Mouse (Mus musculus) kidney, postnatal 0 days (tissue): Measurements from ENCODE around the gene Pex12. TPM values are rescaled to one million over a fixed set of nuclear protein-coding genes. Genes with fewer than 3 reads are reported as not detected.
A peak's percentile ranks its signal among the peaks of the same experiment; 100 is the strongest.

Experiments used
- ATAC-seq: fragments of 200-750 bp; cut with Nextera tagmentation; replicated peaks from 2 replicates; pipeline ENCODE4 v1.8.0; 2017; ENCODE audit warnings: low read depth, moderate number of reproducible peaks, moderate TSS enrichment, moderate library complexity; ENCODE audit not compliant: low FRiP score
- DNase-seq: peaks from one replicate; pipeline ENCODE4 v3.0.0-alpha.2; 2016; ENCODE audit warnings: low spot score
- H3K27ac ChIP-seq: fragments of 300-500 bp; sonication (generic); 2 replicates; pipeline ENCODE4 v1.5.1; 2014; ENCODE audit warnings: mild to moderate bottlenecking
- H3K27me3 ChIP-seq: fragments of 300-500 bp; sonication (generic); 2 replicates; pipeline ENCODE4 v1.6.1; 2014; ENCODE audit warnings: low read length, mixed read lengths; ENCODE audit not compliant: insufficient read depth
- H3K36me3 ChIP-seq: fragments of 300-500 bp; sonication (generic); 2 replicates; pipeline ENCODE4 v1.6.1; 2014; ENCODE audit warnings: low read length, mixed read lengths; ENCODE audit not compliant: insufficient read depth
- H3K4me1 ChIP-seq: fragments of 300-500 bp; sonication (generic); replicated peaks from 2 replicates; pipeline ENCODE4 v1.6.1; 2014; ENCODE audit warnings: antibody characterized with exemption, low read length, mixed read lengths; ENCODE audit not compliant: insufficient read depth
- H3K4me2 ChIP-seq: fragments of 300-500 bp; sonication (generic); 2 replicates; pipeline ENCODE4 v1.6.1; 2014; ENCODE audit warnings: mild to moderate bottlenecking, low read length, moderate library complexity, mixed read lengths
- H3K4me3 ChIP-seq: fragments of 300-500 bp; sonication (generic); replicated peaks from 2 replicates; pipeline ENCODE4 v1.5.1; 2014; ENCODE audit warnings: low read depth, low read length
- H3K9ac ChIP-seq: fragments of 300-500 bp; sonication (generic); 2 replicates; pipeline ENCODE4 v1.6.1; 2014; ENCODE audit warnings: low read depth, low read length
- H3K9me3 ChIP-seq: fragments of 300-500 bp; sonication (generic); replicated peaks from 2 replicates; pipeline ENCODE4 v1.6.1; 2016; ENCODE audit warnings: low read length, inconsistent platforms, mixed read lengths
- CTCF ChIP-seq: IDR thresholded peaks from 2 replicates; pipeline ENCODE4 v1.5.1; 2016; ENCODE audit warnings: antibody characterized with exemption, low read depth, mild to moderate bottlenecking, moderate library complexity
- WGBS: fragments of 180-500 bp; shearing (Covaris S2); extraction: QIAGEN DNeasy Blood & Tissue Kit; methylation state at CpG from one replicate; pipeline ENCODE4 v1.1.7; 2014; 5-methylcytosine and 5-hydroxymethylcytosine counted together
- polyA plus RNA-seq: library from polyadenylated mRNA; unstranded; fragments of >200 nt; fragmentation: Nextera tagmentation; extraction: Ambion mirVana; gene quantifications from 2 replicates; pipeline ENCODE4 v1.2.1, GENCODE M21; 2015

The Pex12 gene
- polyA plus RNA-seq, 1 experiment from 2014 or later: 12.2 TPM

GRCm38 (mm10) chr11:83291375-83292250 lies 10.8 kb downstream of the Pex12 start:
- Histone ChIP-seq H3K27me3 (no peaks in the 10 kb centered on the region), H3K9me3 (no peaks in the 10 kb centered on the region), H3K9ac (peak overlapping the region; percentile 72), H3K4me2 (peak overlapping the region; percentile 75), H3K27ac (peak overlapping the region; percentile 55), H3K36me3 (no peaks in the 10 kb centered on the region), H3K4me3 (peak overlapping the region; percentile 67), H3K4me1 (peaks cover 13% of the 10 kb centered on the region)
- under 1% methylated on average over 38 of the region's 38 CpGs for WGBS
- no peak for TF ChIP-seq CTCF
- ATAC-seq (peak; percentile 99), DNase-seq (peak; percentile 99)

- DNase-seq (no peak), ATAC-seq (no peak)
- no peaks in the 10 kb centered on the region for H3K27me3 ChIP-seq
- H3K4me2 ChIP-seq: no peak overlapping the region
- H3K9ac ChIP-seq: no peak overlapping the region
- H3K36me3 ChIP-seq: no peaks in the 10 kb centered on the region
- H3K4me1 ChIP-seq: peaks cover 13% of the 10 kb centered on the region
- no peak overlapping the region for H3K4me3 ChIP-seq
- no peaks in the 10 kb centered on the region for H3K9me3 ChIP-seq
- no peak overlapping the region for H3K27ac ChIP-seq
- WGBS: 82% methylated on average over 2 of the region's 2 CpGs
- TF ChIP-seq CTCF: no peak
Measured at GRCm38 (mm10) chr11:83289633-83290032, 12.8 kb downstream of the Pex12 start.

- H3K4me1 ChIP-seq: peaks cover 13% of the 10 kb centered on the region
- no peaks in the 10 kb centered on the region for H3K36me3 ChIP-seq
- H3K9ac ChIP-seq: no peak overlapping the region
- no peak overlapping the region for H3K27ac ChIP-seq
- WGBS: 89% methylated on average over 5 of the region's 5 CpGs
- no peaks in the 10 kb centered on the region for H3K27me3 ChIP-seq
- DNase-seq: no peak
- H3K4me2 ChIP-seq: no peak overlapping the region
- H3K4me3 ChIP-seq: no peak overlapping the region
- no peak for TF ChIP-seq CTCF
- ATAC-seq: no peak
- H3K9me3 ChIP-seq: no peaks in the 10 kb centered on the region
Measured at GRCm38 (mm10) chr11:83289036-83289435, 13.3 kb downstream of the Pex12 start.

GRCm38 (mm10) chr11:83286566-83286965 lies 15.8 kb downstream of the Pex12 start, which contains the start of gene Slfn14:
Gene Slfn14, minus strand, starts transcription at chr11:83286726.
- DNase-seq: no peak
- H3K9me3 ChIP-seq: no peaks in the 10 kb centered on the region
- ATAC-seq: no peak

GRCm38 (mm10) chr11:83285627-83286026 lies 16.8 kb downstream of the Pex12 start:
- H3K9me3 ChIP-seq: no peaks in the 10 kb centered on the region
- 80% methylated on average over 4 of the region's 4 CpGs for WGBS
- H3K4me1 ChIP-seq: no peaks in the 10 kb centered on the region
- no peak overlapping the region for H3K27ac ChIP-seq
- H3K36me3 ChIP-seq: no peaks in the 10 kb centered on the region
- DNase-seq (no peak), ATAC-seq (no peak)
- H3K4me2 ChIP-seq: no peak overlapping the region
- no peak overlapping the region for H3K9ac ChIP-seq
- H3K27me3 ChIP-seq: no peaks in the 10 kb centered on the region
- H3K4me3 ChIP-seq: no peak overlapping the region
- no peak for TF ChIP-seq CTCF

More at GRCm38 (mm10) chr11:83286566-83286965, 15.8 kb downstream of the Pex12 start, which contains the start of gene Slfn14:
- Histone ChIP-seq H3K27me3 (no peaks in the 10 kb centered on the region), H3K4me2 (no peak within 1 kb of the TSS), H3K27ac (no peak within 1 kb of the TSS), H3K4me3 (no peak within 1 kb of the TSS), H3K4me1 (0 out of 2 replicates have a peak, but pooled peaks cover 2% of the 10 kb centered on the region), H3K36me3 (no peaks in the 10 kb centered on the region), H3K9ac (no peak within 1 kb of the TSS)
- no peak for TF ChIP-seq CTCF
- WGBS: 67% methylated on average over 1 of the region's 1 CpGs

GRCm38 (mm10) chr11:83282084-83282483 lies 20.3 kb downstream of the Pex12 start:
- H3K27me3 ChIP-seq: no peaks in the 10 kb centered on the region
- WGBS: 47% methylated on average over 2 of the region's 2 CpGs
- TF ChIP-seq CTCF: no peak
- no peaks in the 10 kb centered on the region for H3K4me1 ChIP-seq
- no peak overlapping the region for H3K4me3 ChIP-seq
- H3K27ac ChIP-seq: no peak overlapping the region
- H3K9ac ChIP-seq: no peak overlapping the region
- no peaks in the 10 kb centered on the region for H3K9me3 ChIP-seq
- no peaks in the 10 kb centered on the region for H3K36me3 ChIP-seq
- H3K4me2 ChIP-seq: no peak overlapping the region
- no peak for DNase-seq
- no peak for ATAC-seq
